Mouse (Mus musculus) brain, adult 10 weeks (tissue): Measurements from ENCODE around the gene Derl3. TPM values are rescaled to one million over a fixed set of nuclear protein-coding genes. Genes with fewer than 3 reads are reported as not detected.

Experiments
- polyA plus RNA-seq: library from polyadenylated mRNA; stranded (reverse); fragments of 350-450 nt; fragmentation: Illumina TruSeq; extraction: RNeasy Lipid Tissue Mini Kit (QIAGEN cat#74804); gene quantifications from one replicate; pipeline ENCODE4 v1.2.3, GENCODE M21; 2015; ENCODE audit warnings: low read depth, low replicate concordance

The Derl3 gene
- polyA plus RNA-seq = 2.9 TPM

DNA sequence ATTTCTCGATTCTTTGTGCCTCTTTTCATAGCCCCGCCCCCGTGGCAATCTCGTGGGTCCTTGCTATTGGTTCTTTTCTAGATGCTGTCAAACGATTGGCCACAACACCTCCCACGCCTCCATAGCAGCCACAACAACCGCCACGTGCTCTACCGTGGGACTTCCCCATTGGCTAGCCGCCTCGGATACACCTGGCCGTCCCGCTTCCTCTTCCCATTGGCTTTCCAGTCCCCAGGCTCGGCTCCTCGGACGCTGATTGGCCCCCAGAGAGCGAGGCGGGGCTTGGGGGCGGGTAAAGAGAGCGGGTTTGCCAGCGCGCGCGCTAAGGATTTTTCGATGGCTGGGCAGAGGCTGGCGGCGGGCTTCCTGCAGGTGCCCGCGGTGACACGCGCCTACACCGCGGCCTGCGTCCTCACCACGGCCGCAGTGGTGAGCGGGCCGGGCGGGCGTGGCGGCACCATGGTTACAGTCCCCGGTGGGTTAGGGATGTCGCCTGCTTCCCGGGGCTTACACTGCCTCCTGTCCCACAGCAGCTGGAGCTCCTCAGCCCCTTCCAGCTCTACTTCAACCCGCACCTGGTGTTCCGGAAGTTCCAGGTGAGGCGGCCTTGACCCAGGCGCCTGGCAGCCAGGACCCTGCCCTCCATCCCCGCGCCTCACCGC lies at the start of gene Derl3:
Derl3 (plus strand) TSS at position 325 of the 662 bp plus-strand sequence.

DNA sequence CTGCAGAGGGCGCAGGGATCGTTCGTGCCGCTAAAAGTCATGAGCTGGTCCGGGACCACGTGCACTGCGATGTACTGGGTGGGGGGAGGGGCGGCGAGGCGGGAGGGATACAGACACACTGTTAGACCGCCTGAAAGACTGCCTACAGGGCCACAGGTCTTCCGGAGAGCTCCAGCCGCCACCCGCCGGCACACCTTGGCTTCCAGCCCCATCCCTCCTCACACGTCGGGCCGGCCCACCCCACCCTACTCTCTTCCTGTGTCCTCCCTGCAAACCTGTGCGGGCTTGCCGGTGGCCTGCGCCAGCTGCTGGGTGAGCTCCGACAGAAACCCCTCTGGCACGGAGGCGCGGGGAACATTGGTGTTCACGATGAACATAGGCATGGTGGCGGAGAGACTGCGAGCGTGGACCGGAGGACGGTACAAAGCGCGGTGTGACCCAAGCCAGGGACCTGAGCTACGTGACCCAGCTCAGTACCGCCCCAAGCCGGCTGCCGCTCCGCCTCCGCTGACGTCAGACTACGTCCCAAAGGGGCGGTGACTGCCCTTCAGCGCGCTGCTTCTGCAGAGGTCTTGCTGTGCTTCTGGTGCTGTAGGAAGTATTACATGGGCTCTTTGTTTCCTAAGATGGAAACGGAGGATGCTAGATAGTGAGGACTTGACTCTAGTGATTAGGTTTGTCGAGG lies 33.3 kb upstream of the Derl3 start, which contains the start of gene Mif:
Mif (minus strand) TSS at position 455 of the 685 bp plus-strand sequence.

DNA sequence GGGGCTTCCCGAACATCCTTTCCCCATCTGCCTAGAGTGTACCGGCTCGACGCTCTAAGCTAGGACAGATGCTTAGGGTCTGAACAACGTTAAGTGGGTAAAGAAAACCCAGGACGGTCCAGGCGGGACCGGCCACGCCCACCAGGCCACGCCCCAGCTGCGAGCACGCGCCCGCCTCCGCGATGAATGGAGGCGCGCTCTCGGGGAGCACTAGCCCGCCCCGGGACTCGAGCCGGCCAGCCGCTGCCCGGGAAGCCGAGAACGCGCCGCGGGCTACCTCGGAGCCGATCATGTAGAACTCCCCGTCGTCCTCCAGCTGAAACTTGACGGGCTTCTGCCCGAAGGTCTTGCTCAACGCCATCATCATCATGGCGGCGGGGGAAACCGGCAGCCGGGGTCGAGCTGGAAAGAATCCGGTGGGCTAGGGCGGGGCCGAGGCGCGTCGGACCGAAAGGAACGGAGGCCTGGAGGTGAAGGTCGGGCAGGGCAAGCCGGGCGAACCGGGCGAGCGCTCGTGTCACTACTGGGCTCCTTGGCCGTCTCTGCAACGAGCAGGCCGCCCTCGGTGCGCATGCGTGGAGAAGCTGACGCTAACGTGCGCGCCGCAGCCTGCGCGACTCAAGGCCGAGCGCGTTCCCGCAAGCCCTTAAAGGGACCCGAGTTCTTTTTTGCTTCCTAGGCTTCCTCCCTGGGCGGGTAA lies 28.0 kb downstream of the Derl3 start, which contains the start of gene Smarcb1:
Smarcb1 (minus strand) TSS at position 592 of the 700 bp plus-strand sequence.

DNA sequence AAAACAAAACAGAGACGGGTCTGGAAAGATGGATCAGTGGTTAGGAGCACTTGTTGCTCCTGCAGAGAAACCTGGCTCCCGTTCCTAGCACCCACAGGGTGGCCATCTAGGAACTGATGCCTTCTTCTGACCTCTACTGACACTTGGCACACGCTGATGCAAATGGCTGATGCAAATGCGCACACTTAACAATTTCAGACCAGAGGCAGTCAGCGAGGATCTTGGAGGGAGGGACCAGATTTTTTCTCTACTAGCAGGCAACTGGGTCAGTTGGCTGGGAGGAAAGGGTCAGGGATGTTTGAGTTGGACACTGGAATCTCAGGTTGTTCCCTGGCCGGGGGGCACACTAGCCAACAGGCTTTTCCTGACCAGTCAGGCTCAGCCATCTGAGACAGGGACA lies 39.7 kb downstream of the Derl3 start, which contains the start of gene Chchd10:
Chchd10 (plus strand) TSS at position 240 of the 400 bp plus-strand sequence.

DNA sequence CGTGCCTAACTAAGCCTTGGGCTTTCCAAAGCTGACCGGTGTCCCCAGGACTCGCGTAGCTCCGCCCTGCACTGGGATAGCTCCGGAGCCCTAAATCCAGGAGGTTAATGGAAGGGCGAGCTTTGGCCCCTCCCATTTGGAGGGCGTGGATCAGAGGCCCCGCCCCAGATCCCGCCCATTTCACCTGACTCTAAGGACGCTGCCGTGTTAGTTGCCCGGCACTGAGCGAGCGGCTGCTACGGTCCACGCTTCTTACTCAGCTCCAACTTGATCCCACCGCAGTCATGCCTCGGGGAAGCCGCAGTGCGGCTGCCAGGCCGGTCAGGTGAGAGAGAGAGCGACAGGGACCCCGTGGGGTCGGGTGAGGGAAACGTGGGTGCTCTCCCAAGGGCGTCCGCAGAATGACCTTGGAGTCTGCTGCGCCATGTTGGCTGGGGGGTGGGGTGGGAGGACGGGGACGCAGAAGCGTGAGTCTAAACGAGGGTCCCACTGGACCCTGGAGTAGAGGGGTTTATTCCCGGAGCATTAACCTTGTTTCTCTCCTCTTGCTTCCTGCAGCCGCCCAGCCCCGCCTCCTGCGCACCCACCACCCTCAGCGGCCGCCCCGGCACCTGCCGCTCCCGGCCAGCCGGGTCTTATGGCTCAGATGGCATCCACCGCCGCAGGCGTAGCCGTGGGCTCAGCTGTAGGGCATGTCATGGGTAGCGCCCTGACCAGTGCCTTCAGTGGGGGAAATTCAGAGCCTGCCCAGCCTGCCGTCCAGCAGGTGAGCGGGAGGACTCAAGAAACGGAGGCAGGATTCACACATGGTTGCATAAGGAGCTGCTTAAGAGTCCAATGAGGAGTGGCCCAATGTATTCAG lies 42.7 kb downstream of the Derl3 start, which contains the start of gene Mmp11:
Mmp11 (minus strand) TSS at position 817 of the 862 bp plus-strand sequence.

DNA sequence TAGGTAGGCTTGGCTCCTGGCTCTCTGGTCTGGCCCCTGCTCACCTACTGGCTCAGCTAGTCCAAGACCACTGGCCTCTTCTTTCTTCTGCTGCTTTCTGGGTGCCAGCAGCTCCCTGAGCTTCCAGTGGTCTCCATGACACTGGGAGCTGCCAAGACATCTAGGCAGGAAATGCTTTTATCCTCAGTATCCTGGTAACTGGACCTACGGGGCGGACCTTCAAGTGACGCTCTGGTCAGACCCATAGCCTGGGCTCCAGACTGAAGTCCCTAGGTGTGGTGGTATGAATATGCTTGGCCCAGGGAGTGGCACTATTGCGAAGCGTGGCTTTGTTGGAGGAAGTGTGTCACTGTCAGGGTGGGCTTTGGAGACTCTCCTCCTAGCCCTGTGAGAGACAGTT lies 47.3 kb downstream of the Derl3 start, which contains the start of gene Gm867:
Gm867 (minus strand) TSS at position 153 of the 400 bp plus-strand sequence.

DNA sequence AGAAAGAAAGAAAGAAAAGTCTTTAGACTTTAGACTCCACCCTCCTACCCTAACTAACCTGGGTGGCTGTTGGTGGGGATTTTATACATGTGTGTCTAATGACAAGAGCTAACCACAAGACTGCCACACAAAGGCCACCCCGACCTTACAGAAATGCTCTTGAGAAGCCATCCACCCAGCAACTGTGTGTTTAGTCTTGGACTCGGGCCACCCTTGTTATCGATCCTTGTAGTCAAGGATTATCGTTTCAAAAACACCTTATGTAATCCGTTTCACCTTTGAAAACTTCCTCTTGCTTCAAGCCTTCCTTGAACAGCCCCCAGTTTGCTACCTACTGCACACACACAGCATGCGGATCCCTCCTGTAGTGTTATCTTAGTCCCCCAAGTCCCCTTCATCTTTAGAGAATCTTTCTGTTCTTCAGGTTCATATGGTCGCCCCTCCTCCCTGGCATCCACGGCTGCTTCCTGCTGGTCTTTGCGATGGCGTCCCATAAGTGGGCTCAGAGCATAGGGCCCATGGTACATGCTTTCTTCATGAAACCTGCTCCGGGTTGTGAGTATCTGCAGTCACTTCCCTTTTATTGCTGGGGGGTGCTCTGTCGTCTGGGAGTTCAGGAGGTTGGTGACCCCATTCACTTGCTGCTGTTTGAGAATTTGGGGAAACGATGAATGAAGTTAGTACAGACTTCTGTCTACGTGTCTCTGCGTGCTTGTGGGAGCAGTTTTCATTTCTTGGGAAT lies 49.7 kb downstream of the Derl3 start, which contains the start of gene Vpreb3:
Vpreb3 (plus strand) TSS at position 322 of the 742 bp plus-strand sequence.

Other genes starting within 250 kb of the Derl3 start
- gene Susd2, start 249.4 kb upstream of the Derl3 start, polyA plus RNA-seq = 7.7 TPM
- gene Cabin1, start 129.1 kb upstream of the Derl3 start, polyA plus RNA-seq = 29.4 TPM
- 156 TPM for gene Ddt, start 120.0 kb upstream of the Derl3 start, polyA plus RNA-seq
- not detected for gene Gm20441, start 112.5 kb upstream of the Derl3 start, polyA plus RNA-seq
- 5.8 TPM for gene Gstt3, start 112.0 kb upstream of the Derl3 start, polyA plus RNA-seq
- 28.5 TPM for gene Gstt1, start 94.8 kb upstream of the Derl3 start, polyA plus RNA-seq
- not detected for gene Gstt4, start 70.9 kb upstream of the Derl3 start, polyA plus RNA-seq
- gene Gstt2, start 56.0 kb upstream of the Derl3 start, polyA plus RNA-seq = 4.0 TPM
- gene Mif, start 33.2 kb upstream of the Derl3 start, polyA plus RNA-seq = 528 TPM
- gene Smarcb1, start 28.2 kb downstream of the Derl3 start, polyA plus RNA-seq = 82.4 TPM
- gene Chchd10, start 39.7 kb downstream of the Derl3 start, polyA plus RNA-seq = 417 TPM
- 2.2 TPM for gene Mmp11, start 43.1 kb downstream of the Derl3 start, polyA plus RNA-seq
- 1.7 TPM for gene Gm867, start 47.3 kb downstream of the Derl3 start, polyA plus RNA-seq
- gene Vpreb3, start 49.6 kb downstream of the Derl3 start, polyA plus RNA-seq = not detected
- gene Gm5134, start 61.1 kb downstream of the Derl3 start, polyA plus RNA-seq = not detected
- 10.4 TPM for gene Zfp280b, start 139.2 kb downstream of the Derl3 start, polyA plus RNA-seq
- not detected for gene Slc5a4b, start 217.5 kb downstream of the Derl3 start, polyA plus RNA-seq